Mouse (Mus musculus) olfactory bulb, adult 2 months (tissue): Measurements from ENCODE around the gene Zmym5.

Source experiments
- CTCF ChIP-seq: fragments of 200-500 bp; IDR thresholded peaks from 2 replicates; pipeline ENCODE4 v1.5.1; 2012; ENCODE audit warnings: low read depth, mild to moderate bottlenecking, low read length, moderate library complexity; ENCODE audit not compliant: insufficient read depth
- POLR2A ChIP-seq: fragments of 200-500 bp; IDR thresholded peaks from 2 replicates; pipeline ENCODE4 v1.6.1; 2012; ENCODE audit warnings: mild to moderate bottlenecking, low read depth, low read length, moderate library complexity; ENCODE audit not compliant: insufficient read depth

DNA sequence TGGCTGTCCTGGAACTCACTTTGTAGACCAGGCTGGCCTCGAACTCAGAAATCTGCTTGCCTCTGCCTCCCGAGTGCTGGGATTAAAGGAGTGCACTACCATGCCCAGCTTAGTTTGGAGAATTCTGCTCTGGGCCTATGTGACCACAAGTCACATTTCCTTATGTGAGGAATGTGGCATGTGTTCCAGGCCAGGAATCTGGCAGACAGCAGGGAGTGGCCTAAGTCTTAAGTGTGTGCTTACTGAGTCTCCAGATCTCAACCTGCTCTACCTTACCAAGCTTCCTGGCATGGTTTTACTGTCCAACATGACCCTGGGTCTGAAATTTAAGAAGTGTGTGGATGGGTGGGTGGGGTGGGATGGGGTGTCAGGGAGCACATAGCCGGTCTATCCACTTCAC lies 20.6 kb upstream of the Zmym5 start:
- TF ChIP-seq CTCF = no peak
- TF ChIP-seq POLR2A = no peak
